Mouse (Mus musculus) cerebral cortex, adult 2 months (tissue): ENCODE results near the gene Nps.

ENCODE experiments used
- WGBS: fragments of 180-500 bp; shearing (Covaris S2); methylation state at CpG from one replicate; pipeline ENCODE4 v1.1.7; 2018; 5-methylcytosine and 5-hydroxymethylcytosine counted together

The Nps gene

DNA sequence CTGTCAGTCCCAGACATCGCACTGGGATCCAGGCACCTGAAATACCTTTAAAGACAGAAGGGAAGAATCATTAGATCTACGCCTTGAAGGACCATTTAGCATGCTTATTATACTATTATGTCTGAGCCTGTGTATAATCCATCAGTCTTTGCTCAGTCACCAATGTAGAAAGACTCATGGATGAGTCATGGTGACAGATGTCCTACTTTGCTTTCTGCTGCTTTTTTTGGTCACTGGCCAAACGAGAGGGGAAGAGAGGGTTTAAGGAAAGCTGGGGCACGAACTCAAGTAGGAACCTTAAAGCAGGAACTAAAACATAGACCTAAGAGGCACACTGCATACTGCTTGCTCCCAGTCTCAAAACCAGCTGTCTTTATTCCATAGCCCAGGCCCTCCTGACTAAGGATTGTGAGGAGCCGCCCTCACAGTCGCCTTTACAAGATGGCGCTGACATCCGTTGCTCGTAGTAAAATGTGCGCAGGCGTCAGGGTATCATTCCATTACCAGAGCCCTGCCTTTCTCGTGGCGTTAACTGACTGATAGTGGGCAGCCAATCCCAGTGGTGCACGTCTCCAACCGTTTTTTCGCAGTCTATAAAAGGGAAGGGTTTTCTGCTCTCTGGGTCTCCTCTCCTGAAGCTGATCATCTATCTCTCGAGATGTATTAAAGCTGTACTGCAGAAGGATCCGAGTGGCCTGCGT is at the start of gene Nps:
Nps (plus strand) TSS at position 651 of the 701 bp plus-strand sequence.
- WGBS = 88% methylated on average over 19 of the region's 19 CpGs

DNA sequence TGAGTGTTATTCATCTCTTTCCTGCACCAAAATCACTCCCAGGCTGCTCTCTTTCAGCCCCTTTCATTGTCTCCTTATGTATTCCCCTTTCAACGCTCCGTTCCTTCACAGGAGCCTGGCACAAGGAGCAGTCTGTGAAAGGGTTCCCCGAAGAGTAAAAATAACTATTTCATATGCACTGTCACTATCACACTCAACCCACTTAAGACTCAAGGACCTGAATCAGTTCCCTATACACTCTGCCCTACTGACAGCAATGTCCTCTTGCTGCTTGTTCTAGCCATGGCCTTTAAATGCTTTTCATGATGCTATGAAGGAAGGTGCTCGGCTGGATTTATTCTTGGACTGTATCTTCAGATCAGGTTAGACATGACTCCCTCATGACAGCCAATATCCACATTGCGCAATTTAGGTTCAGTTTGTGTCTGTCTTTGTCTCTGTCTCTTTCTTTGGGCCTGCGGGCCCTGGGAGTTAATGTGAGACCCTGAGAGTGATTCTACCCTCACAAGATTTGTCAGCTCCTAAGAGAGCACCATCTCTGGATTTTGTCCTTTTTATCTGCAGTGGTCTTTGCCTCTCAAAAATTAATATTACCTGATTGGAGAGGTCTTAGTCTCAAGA is 49.4 kb upstream of the Nps start:
- 70% methylated on average over 6 of the region's 6 CpGs for WGBS

DNA sequence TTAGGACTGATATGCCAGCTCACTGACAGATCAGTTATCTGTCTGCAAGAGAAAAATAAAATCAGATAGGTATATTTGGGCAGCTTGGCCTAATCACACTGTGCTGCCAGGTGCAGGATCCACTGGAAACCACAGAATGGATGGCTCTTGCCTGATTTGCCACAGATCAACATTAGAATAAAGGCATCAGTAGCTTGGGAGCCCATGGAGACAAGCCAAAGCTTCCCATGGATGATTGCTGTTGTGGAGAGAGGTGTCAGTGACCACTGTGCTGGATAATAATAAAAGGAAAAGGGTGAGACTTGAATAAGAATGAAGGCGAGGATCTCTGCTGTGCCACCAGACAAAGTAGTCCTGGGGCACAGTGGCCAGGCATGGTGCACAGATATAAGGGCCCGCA is 47.7 kb upstream of the Nps start:
- 96% methylated on average over 2 of the region's 2 CpGs for WGBS

DNA sequence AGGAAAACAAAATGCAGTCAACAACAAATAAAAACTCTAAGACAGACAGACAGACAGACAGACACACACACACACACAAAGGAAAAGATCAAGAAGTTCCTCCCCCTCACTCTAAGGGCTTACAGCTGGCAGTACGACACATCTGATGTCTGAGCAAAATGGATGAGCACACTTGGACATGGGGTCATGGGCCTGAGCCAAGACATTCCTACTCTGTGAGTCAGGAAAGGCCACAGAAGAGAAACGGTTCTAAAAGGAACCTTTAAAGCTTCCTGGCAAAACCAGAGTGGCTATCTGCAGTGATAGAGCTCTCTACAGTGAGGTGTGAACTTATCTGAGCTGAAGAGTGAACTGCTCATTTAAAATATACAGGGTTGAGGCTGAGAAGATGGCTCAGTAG is 46.0 kb upstream of the Nps start:
- 48% methylated on average over 2 of the region's 2 CpGs for WGBS

DNA sequence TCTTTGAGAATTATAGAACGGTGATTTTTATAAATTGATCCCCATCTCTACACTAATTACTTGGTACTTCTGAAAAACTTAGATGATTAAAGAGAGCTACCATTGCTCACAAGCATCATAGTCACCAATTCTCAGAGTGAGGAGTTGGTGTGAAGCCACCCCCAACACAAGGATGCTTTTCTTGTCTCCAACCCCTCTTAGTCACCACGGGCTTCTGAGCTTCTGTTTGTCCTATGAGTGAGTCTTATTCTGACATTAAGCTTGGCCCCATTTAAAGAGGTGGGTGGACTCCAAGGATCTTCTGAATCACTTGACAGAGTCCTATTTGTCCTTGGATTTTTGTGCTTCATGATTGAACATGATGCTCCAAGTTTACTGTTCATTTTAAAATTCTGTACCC is 37.0 kb upstream of the Nps start:
- WGBS = 62% methylated on average over 2 of the region's 2 CpGs

DNA sequence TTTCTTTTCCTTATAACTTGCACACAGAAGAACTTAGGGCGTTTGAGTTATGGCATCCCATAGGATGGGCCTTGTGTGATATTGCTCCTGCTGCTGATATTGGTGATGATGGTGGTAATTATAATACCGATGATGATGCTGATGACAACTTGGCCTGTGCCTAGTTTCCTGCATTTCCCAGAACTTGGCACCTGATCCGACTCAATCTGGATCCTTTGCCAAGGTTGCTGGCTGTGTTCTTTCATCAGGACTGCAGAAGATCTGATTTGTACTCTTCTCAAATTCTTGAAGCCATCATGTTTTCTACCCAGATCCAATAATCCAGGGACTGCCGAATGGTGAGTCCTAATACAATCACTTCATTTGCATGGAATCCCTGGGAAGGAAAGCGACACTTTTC is 32.5 kb upstream of the Nps start:
- WGBS = 72% methylated on average over 5 of the region's 5 CpGs

DNA sequence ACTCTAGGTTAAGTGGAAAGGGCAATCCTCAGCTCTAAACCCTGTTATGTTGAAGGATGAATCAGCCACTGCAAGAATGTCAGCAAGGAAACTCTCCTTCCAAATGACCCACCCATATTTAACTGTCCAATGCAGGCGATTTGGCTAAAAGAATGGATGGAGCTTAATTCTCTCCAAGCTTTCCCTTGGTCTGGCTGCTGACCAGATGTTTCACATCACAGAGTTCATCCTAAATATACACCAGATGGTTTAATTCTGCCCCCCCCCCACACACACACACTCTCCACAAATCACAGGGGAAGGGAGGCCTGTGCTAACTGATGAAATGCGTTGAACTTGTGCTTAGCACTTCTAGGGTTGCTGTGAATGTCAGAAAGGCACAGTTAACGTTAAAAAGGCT is 21.4 kb upstream of the Nps start:
- WGBS = 73% methylated on average over 3 of the region's 3 CpGs

DNA sequence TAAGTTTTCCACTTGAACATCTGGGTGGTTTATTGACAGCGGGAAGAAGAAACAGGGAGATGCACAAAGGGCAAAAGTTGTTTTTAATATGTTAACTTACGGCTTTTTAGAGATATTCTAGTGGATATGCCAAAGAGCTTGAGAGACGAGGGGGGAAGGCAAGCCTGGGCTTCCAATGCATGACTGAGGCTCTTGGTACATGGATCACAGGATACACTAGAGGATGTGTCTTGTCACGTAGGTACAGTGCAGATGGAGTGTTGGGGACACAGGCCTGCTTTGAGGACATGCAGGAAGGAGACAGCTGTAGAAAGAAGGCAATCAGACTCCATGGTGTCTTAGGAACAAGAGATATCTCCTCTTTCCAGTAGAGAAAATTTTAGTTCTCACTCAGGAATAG is 19.1 kb upstream of the Nps start:
- 89% methylated on average over 4 of the region's 4 CpGs for whole genome bisulfite sequencing

DNA sequence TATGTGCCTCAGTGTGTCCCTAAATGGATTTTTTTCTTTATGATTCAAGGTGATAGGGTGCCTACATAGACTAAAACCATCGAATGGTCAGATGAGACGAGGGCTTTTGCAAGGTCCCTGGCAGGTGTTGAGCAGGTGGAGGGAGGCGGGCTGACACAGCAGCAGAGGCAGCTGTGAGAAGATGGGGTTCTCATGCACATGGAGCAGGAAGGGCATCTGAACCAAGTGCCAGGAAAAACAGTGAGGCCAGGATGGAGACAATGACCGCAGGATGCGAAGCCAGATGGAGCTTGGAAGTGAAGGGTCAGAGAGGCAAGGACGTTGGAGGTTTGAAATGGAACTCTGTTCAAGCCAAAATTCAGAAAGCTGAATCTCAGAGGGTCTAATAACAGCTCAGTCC is 18.5 kb upstream of the Nps start:
- 90% methylated on average over 6 of the region's 6 CpGs for WGBS

DNA sequence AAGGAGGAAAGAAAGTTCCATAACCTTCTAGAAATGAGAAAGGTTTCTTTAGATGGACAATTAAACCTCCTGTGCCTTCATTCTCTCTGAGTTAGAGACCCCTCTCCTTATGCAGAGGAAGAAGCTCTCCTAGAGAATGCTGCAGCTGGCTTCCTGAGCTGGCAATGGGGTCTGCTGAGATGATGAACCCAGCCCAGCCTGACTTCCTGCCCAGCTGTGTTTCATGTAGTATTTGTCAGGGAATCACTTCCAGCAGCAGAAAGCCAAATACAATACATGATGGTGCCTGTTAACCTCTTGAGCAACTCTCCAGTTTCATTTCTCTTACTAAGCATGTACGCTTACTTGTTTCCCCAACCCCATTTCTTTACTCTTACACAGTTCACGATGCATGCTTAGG is 17.9 kb upstream of the Nps start:
- WGBS = 95% methylated on average over 2 of the region's 2 CpGs

DNA sequence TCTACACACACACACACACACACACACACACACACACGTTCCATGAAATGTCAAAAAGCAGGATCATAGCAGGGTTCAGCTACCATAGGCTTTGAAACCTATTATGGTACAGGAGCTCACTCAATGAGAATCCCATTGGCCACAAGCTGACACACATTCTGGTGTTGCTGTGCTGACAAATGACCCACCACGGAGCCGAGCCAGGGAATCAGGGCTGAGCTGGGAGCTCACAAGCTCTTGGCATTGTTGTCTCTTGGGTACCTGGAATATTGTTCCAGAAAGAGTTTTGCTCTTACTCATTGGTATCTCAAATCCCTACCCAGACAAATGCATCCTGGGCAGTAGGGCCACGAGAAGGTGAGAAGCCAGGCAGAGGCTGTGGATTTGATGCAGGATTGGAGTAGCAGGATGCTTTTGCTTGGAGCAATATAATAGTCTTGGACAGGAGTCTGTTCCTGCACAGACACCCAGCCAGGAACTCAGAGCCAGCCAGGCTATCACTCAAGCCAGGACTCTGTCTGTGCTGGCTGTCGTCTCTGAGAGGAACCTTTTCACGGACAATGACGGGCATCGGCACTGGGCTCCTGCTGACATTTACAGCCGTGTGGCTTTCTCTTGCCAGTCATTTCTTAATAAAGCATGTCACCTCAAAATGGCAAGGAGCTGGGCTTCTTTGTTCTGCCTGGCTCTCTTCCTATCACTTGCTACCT is 14.2 kb upstream of the Nps start:
- WGBS = 76% methylated on average over 9 of the region's 9 CpGs

DNA sequence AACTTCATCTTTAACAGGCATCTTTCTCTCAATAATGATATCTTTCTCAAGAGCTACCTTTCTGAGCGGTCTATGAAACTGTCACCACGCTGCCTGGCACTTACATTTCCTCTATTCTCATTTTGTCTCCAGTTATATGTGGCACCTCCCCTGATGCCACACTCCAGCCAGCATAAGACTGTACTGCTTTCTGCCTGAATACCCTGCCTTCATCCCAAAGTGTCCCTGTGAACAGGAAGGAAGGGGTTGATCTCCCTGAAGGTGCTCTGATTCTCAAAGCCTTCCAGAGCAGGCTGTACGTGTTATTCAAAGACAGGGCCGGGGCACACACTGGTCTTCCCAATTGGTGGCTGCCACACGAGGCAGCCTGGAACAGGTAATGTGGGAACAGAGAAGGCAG is 12.1 kb upstream of the Nps start:
- WGBS = 94% methylated on average over 5 of the region's 5 CpGs

DNA sequence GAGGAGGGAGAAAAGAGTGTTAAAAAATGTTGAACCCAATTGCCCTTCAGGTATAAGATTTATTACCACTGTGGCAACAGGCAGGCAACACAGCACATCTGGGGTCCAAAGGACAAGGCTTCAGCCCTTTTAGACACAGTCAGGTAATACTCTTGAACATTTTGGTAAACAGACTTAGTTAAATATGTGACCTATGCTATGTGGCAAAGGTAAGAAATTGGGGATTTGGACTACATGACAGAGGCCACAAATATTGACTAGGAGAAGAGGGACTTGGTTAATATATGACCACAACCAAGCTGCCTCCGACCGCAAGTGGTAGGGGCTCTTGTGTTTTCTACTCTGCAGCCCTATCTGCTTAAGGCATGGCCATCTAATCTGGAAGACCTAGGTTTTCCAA is 5.3 kb upstream of the Nps start:
- 100% methylated on average over 2 of the region's 2 CpGs for WGBS

DNA sequence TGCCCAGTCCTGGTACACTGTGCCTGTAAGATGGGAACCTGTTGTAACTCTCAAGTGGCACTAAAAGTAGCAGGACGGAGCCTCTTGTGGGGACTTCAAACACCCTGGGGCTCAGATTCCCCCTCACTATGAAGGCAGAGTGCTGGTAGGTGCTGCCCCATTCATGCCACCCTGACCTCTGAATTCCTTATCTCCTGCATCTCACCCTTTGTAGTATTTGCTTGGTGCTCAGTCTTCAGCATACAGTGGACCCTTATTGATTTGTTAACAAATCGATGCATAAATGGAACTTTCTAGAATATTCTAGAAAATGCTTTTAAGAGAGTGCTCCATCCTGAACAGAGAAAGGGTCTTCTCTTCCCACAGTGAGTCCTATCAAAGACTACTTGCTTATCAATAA is 4.1 kb upstream of the Nps start:
- 98% methylated on average over 2 of the region's 2 CpGs for WGBS

DNA sequence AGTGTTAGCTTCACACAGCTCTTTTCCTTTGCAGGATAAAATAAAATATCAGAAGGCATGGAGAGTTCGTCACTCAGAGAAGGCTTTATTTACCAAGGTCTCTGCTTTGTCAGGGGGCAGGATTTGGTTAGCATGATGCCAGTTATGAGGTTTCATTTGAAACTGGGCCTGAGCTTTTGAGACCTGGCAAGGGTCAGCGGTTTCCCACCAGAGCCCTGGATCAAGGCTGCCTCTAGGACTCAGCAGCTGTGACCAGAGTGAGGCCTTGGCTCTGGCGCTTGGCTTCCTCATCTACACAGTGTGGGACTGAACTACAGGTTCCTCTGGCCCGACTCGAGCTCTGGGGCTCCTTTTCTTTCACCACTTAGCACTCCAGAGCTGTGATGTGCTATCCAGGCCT is 12.5 kb downstream of the Nps start:
- 91% methylated on average over 5 of the region's 5 CpGs for WGBS

DNA sequence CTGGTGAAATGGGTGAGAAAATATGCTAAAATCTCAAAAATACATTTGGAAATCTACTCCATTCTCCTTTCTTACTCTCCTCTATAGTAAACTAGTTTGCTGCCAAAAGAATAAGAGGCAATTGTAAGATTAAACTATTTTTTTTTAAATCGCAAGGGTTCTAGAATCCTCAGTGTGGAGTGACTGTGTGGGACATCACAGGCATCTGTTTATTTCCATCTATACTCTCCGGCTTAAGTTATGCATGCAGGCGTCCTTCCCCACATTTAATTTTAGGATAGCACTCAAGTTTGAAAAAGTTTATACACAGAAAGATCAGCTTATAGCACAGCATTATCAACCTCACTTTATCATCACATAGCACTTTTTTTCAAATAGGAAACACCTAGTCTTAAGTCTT is 24.7 kb downstream of the Nps start:
- 71% methylated on average over 3 of the region's 3 CpGs for WGBS

DNA sequence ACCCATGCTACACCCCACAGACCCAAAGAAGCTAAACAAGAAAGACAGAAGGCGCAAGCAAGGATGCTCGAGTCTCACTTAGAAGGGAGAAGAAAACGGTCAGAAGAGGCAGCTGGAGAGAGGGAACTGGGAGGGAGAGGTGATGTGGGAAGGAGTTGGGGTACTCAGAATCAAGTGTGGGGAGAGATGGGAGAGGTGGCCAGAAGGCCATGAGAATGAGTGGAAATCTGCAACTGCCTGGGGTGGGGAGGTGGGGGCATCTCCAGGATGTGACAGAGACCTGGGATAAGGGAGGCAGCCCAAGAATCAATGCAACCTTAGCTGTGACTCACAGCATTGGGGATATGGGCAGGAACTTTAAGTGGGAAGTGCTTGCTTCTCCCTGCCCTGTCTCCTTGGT is 31.5 kb downstream of the Nps start:
- 97% methylated on average over 3 of the region's 3 CpGs for WGBS

DNA sequence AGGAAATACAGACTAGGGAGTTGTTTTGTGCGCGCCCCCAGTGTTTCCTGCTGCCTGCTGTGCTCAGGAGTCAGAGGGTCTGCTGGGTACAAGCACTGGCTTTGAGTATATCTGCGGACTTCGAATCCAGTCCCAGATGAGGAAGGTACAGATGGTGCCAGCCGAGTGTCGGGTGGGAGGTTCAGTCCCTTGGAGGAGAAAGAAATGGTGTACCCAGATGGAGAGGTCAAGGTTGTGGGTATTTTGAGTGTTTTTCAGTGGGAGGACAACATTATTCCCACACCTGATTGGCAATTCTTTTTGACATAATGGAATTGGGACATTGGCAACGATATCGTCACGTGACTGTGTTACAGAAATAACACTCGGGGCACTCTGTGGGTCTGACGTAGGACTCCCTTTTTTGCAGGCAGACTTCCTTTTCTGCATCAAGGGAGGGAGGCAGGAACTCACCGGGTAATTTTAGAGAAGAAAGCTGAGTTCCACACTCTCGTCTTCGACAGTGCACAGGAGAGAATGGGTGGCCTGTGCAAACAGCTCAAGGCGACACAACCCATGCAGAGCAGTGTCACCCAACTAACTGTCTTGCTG is 33.2 kb downstream of the Nps start:
- WGBS = 38% methylated on average over 15 of the region's 15 CpGs

DNA sequence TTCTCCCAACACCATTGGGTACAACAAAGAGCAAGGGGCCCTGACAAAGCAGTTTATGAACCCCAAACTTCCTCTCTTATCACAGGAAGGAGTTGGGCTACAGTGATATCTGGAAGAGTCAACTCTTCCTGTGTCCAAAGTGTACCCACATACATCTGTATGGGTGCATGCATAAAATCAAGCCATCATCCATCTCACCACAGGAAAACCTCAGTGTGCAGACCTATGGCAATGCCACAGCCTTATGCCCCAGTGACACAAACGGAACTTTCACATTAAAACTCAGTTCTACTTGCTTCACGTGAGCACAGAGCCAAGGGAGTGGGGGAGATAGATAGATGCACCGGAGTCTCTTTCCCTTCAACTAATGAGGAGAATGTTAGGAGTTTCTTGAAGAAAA is 36.0 kb downstream of the Nps start:
- 90% methylated on average over 3 of the region's 3 CpGs for WGBS

DNA sequence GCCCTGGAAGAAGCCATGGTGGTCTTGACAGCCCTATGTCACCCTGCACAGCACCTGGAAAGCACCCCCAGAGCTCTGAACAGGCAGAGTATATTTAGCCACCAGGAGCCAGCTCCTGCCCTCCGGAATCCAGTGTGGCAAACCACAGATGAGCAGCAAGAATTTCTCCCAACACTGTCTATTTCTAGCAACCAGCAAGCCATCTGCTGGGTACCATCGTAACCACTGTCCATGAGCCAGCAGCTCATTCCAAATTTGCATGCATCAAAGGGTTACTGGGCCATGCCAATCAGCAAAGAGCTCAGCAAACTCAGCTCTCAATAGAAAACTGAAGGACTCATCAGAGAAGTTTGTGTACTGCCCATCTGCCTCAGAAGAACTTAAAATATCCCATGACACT is 46.0 kb downstream of the Nps start:
- 56% methylated on average over 2 of the region's 2 CpGs for WGBS
